Mouse (Mus musculus): ENCODE measurements around the gene Olfr389.

Gene Olfr389

DNA sequence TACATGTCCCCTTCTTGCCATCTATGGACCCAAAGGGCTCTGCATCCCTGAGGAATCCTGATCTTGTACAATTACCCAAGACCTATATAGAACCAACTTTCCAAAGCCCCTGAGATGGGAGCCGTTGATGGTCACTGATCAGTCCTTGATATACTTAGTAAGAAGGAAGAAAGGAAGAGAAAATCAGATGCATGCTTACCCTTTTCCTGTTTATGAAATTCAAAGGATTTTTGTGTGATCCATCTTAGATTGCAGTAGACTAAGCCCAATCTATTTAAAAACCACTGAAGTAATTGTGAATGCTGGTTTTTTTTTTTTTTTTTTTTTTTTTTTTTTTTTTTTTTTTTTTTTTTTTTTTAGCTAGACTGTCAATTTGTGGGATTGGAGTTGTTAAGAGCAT is at the start of gene Olfr389:
Gene Olfr389, minus strand, starts transcription at position 101 of the 400 bp plus-strand sequence.
- DNase-seq, result no peak

DNA sequence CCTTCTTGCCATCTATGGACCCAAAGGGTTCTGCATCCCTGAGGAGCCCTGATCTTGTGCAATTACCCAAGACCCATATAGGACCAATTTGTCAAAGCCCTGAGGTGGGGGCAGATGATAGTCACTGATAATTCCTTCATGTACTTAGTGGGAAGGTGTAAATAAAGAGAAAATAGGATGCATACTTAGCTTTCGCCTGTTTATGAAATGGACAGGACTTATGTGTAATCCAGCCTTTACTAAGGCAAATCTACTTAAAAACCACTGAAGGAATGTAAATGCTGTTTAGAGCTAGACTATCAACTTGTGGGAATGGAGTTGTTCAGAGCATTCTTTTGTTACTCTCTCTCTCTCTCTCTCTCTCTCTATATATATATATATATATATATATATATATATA is 36.4 kb upstream of the Olfr389 start, which contains the start of gene Olfr392:
Gene Olfr392, minus strand, starts transcription at position 101 of the 400 bp plus-strand sequence.
- no peak for DNase-seq

DNA sequence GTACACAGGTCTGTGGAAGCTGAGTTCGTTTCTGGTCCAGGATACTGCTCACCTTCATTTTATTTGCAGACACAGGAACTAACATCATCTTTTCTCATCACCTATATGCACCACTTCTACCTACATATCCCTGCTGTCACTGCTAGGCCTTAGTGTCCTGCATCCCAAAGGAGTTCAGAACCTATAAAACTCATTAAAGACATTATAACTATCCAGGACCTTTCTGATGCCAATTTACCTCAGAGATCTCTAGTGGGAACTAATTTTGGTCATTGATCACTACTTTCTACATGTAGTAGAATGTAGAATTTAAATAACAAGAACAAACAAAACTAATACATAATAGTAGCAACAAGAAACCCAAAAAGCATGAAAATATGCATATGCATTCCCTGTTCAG is 22.4 kb upstream of the Olfr389 start, which contains the start of gene Olfr391-ps:
Gene Olfr391-ps, minus strand, starts transcription at position 101 of the 400 bp plus-strand sequence.
- no peak for DNase-seq

DNA sequence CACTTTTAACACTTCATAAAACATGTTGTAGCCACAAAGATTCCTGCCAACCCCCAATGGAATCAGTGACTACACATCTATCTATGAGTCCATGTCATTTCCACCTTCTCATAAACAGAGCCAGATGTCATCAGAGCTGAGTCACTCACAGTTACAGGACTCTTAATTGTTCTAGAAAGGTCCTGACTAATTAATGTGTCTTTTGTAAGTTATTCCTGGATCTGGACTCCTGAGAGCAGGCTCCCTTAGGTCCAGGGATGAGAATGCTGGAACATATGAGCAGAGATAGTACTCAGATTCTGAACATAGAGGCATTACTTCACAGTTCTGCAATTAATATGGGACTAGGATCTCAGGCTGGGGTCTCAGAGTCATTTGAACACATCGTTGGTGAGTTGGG is 2.2 kb upstream of the Olfr389 start, which contains the start of gene Olfr390:
Gene Olfr390, plus strand, starts transcription at position 301 of the 400 bp plus-strand sequence.
- no peak for DNase-seq

DNA sequence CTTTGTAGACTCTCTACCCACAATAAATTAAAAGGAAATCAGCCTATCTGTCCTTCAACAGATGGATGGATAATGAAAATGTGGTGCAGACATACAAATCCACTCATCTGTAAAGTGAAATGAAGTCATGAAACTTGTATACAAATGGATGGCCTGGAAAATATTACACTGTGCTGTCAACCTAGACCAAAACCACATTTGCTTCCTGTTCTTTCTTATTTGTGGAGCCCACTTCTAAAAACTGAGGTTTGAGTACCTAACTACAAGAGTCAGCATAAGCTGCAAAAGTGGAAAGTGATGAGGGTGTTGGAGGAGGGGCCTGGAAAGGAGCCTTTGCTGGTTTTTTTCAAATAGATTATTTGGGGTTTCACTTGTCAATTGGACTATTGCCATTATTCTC is 21.4 kb downstream of the Olfr389 start:
- no peak for DNase-seq

All from right cerebral cortex, adult 18-20 months (tissue).